Mouse (Mus musculus) limb, embryonic 14.5 days (tissue): Measurements from ENCODE around the gene Acvr2a. TPM values are rescaled to one million over a fixed set of nuclear protein-coding genes. Genes with fewer than 3 reads are reported as not detected.
"Not testable (repeated sequence)": the region's sequence is repeated elsewhere in the genome, so short reads cannot be mapped to it uniquely, and the experiment has no call there.

ENCODE experiments used
- ATAC-seq: fragments of 200-750 bp; cut with Nextera tagmentation; 2 replicates; pipeline ENCODE4 v1.8.0; 2017; ENCODE audit warnings: low read depth, moderate number of reproducible peaks, moderate TSS enrichment; ENCODE audit not compliant: low FRiP score
- DNase-seq: peaks from one replicate; pipeline ENCODE4 v3.0.0-alpha.2; 2015; ENCODE audit warnings: low spot score
- H3K27ac ChIP-seq: fragments of 300-500 bp; sonication (generic); replicated peaks from 2 replicates; pipeline ENCODE4 v1.5.1; 2014; ENCODE audit warnings: low read depth, mild to moderate bottlenecking, low read length, moderate library complexity, mixed read lengths
- H3K27me3 ChIP-seq: fragments of 300-500 bp; sonication (generic); 2 replicates; pipeline ENCODE4 v1.6.1; 2014; ENCODE audit warnings: low read length, mixed read lengths; ENCODE audit not compliant: control insufficient read depth, insufficient read depth
- H3K36me3 ChIP-seq: fragments of 300-500 bp; sonication (generic); 2 replicates; pipeline ENCODE4 v1.6.1; 2014; ENCODE audit warnings: mild to moderate bottlenecking, low read length, moderate library complexity, mixed read lengths; ENCODE audit not compliant: control insufficient read depth, insufficient read depth
- H3K4me1 ChIP-seq: fragments of 300-500 bp; sonication (generic); 2 replicates; pipeline ENCODE4 v1.6.1; 2014; ENCODE audit warnings: antibody characterized with exemption, low read length, mixed read lengths; ENCODE audit not compliant: control insufficient read depth, insufficient read depth
- H3K4me2 ChIP-seq: fragments of 300-500 bp; sonication (generic); replicated peaks from 2 replicates; pipeline ENCODE4 v1.6.1; 2014; ENCODE audit warnings: low read depth, mild to moderate bottlenecking, low read length, moderate library complexity; ENCODE audit not compliant: severe bottlenecking
- H3K4me3 ChIP-seq: fragments of 300-500 bp; sonication (generic); replicated peaks from 2 replicates; pipeline ENCODE4 v1.5.1; 2014; ENCODE audit warnings: low read length
- H3K9ac ChIP-seq: fragments of 300-500 bp; sonication (generic); 2 replicates; pipeline ENCODE4 v1.6.1; 2014; ENCODE audit warnings: mild to moderate bottlenecking, low read depth, low read length, moderate library complexity; ENCODE audit not compliant: severe bottlenecking
- H3K9me3 ChIP-seq: fragments of 300-500 bp; sonication (generic); 2 replicates; pipeline ENCODE4 v1.6.1; 2016; ENCODE audit warnings: low read length; ENCODE audit not compliant: control insufficient read depth
- POLR2A ChIP-seq: fragments of 200-500 bp; IDR thresholded peaks from 2 replicates; pipeline ENCODE4 v1.8.0; 2012; ENCODE audit warnings: inconsistent platforms, mild to moderate bottlenecking, moderate library complexity, borderline replicate concordance; ENCODE audit not compliant: insufficient read depth, insufficient read length; ENCODE audit errors: extremely low read depth
- WGBS: fragments of 180-500 bp; shearing (Covaris S2); extraction: QIAGEN DNeasy Blood & Tissue Kit; methylation state at CpG from one replicate; pipeline ENCODE4 v1.1.7; 2014; 5-methylcytosine and 5-hydroxymethylcytosine counted together
- polyA plus RNA-seq, 2 experiments: library from polyadenylated mRNA; depleted of rRNA in 1 of 2; stranded (reverse) in 1 of 2; unstranded in 1 of 2; fragments of >200 nt; fragmentation: Nextera tagmentation in 1 of 2; extraction: Ambion mirVana in 1 of 2; gene quantifications; 2 replicates each; pipeline versions ENCODE4 v1.2.1 to v1.2.3; 2012 to 2014

Acvr2a gene
- polyA plus RNA-seq, 2 experiments: 14.9 to 24.4 TPM

- TF ChIP-seq POLR2A: no peak
- Histone ChIP-seq H3K4me1 (no peaks in the 10 kb centered on the region), H3K27ac (no peak overlapping the region), H3K4me3 (no peak overlapping the region), H3K4me2 (no peak overlapping the region), H3K9me3 (no peaks in the 10 kb centered on the region), H3K9ac (no peak overlapping the region), H3K27me3 (no peaks in the 10 kb centered on the region), H3K36me3 (no peaks in the 10 kb centered on the region)
- ATAC-seq (no peak), DNase-seq (no peak)
- whole genome bisulfite sequencing: 74% methylated on average over 3 of the region's 3 CpGs
These were observed 20.1 kb downstream of the Acvr2a start for GRCm38 (mm10) chr2:48833884-48834450.

DNA sequence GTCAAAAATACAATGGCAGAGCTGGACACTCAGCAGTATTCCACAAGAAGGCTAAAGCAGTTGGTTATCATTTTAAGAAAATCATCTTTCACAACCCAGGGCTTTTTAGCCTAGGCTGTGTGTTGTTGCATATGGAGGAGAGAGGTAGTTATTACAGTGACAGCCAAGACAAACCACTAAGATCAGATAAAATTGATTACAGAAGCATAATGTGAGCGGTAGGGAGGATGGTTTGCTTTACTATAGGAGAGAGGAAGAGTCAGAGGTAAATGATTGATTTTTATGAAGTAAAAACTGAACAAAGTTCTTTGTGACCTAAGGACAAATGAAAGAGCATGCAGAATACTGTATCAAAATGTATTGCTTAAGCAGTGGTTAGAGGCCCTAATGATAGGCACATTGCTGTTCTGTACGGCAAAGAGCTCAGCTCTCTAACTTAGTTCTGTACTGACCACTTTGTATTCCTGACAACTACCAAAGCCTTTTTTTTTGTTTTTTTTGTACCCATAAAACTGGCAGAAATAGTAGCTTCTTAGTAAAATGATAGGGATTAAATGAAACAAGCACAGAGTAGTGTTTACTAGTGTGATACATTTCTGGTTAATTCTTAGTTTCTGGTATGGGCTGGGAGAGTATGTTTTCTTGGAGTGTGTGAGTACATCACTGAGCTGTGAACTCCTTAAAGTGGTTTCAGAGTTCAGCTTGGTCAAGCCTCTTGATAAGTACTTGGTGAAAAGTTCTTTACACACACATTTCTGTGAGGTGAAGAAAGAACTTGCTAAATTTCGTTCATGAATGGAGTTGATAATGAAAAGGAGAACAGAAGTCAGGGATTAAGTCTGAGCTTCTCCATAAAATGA lies 27.9 kb downstream of the Acvr2a start:
- ATAC-seq (no peak), DNase-seq (no peak)
- 83% methylated on average over 3 of the region's 3 CpGs for WGBS
- Histone ChIP-seq H3K27ac (no peak overlapping the region), H3K9ac (no peak overlapping the region), H3K4me3 (no peak overlapping the region), H3K9me3 (no peaks in the 10 kb centered on the region), H3K36me3 (no peaks in the 10 kb centered on the region; the same call in 1 of the 2 replicates), H3K27me3 (no peaks in the 10 kb centered on the region), H3K4me1 (no peaks in the 10 kb centered on the region), H3K4me2 (no peak overlapping the region)
- TF ChIP-seq POLR2A: no peak

DNA sequence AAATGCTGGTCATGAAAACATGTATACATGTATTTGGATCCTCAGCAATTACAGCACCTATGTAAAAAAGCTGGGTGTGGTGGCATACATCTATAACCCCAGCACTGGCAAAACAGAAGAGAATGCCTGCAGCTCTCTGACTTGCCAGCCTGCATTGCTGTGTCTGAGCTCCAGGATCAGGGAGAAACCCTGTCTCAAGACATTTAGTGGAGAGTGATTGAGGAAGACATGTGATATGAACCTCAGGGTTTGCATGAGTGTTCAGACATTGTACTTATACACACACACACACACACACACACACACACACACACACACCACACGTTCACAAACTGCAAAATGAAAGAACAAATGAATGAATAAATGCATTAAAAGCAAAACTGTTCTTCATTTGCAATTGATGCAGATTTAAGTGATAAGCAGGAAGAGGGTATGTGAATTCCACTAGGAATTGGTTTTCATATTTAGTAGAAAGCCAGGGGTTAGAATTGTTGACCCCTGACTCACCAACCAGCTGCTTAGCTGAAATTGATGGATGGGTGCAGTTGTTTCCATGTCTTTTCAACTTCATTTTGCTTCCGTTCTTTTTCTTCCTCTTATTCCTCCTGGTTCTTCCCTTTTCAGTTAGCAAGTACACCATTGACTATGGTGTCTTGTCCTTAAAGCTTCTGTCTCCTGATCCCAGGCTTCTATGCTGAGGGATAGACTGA lies 32.9 kb downstream of the Acvr2a start:
- no peak for DNase-seq
- Histone ChIP-seq H3K36me3 (no peaks in the 10 kb centered on the region; the same call in 1 of the 2 replicates), H3K27ac (no peak overlapping the region), H3K4me3 (no peak overlapping the region), H3K9ac (no peak overlapping the region), H3K27me3 (no peaks in the 10 kb centered on the region), H3K4me1 (no peaks in the 10 kb centered on the region), H3K4me2 (no peak overlapping the region), H3K9me3 (no peaks in the 10 kb centered on the region)
- no peak for TF ChIP-seq POLR2A
- WGBS: 76% methylated on average over 2 of the region's 2 CpGs
- ATAC-seq: no peak

DNA sequence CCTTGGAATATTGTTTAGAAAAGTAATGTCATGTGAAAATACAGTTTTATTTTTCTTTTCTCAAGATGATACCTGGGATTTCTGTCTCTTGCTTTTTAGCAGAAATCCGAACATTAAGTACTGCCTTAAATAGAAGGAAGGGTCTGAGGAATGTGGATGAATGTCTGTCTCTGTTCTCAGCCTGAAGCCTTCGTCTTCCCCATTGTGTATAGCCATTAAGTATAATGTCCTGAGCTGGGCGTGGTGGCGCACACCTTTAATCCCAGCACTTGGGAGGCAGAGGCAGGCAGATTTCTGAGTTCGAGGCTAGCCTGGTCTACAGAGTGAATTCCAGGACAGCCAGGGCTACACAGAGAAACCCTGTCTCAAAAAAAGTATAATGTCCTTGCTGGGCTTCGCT lies 51.7 kb downstream of the Acvr2a start:
- H3K4me2 ChIP-seq, H3K27ac ChIP-seq, H3K27me3 ChIP-seq, H3K9me3 ChIP-seq, ATAC-seq, H3K9ac ChIP-seq, H3K4me1 ChIP-seq, H3K4me3 ChIP-seq, DNase-seq, H3K36me3 ChIP-seq: not testable (repeated sequence)
- WGBS: 94% methylated on average over 6 of the region's 6 CpGs

GRCm38 (mm10) chr2:48868199-48868913 lies 54.4 kb downstream of the Acvr2a start:
- Histone ChIP-seq H3K27me3 (no peaks in the 10 kb centered on the region), H3K9me3 (no peaks in the 10 kb centered on the region), H3K27ac (no peak overlapping the region), H3K36me3 (no peaks in the 10 kb centered on the region), H3K4me2 (no peak overlapping the region), H3K4me1 (no peaks in the 10 kb centered on the region), H3K4me3 (no peak overlapping the region), H3K9ac (no peak overlapping the region)
- TF ChIP-seq POLR2A: no peak
- DNase-seq (no peak), ATAC-seq (no peak)
- WGBS: 83% methylated on average over 5 of the region's 5 CpGs
